Mouse (Mus musculus) forebrain, embryonic 13.5 days (tissue): ENCODE data around the gene Gbe1. TPM values are rescaled to one million over a fixed set of nuclear protein-coding genes. Genes with fewer than 3 reads are reported as not detected.

Experiments used
- ATAC-seq: fragments of 200-750 bp; cut with Nextera tagmentation; 2 replicates; pipeline ENCODE4 v1.8.0; 2017
- H3K27ac ChIP-seq: fragments of 300-500 bp; sonication (generic); 2 replicates; pipeline ENCODE4 v1.5.1; 2015; ENCODE audit warnings: inconsistent platforms, mild to moderate bottlenecking, moderate library complexity
- H3K27me3 ChIP-seq: fragments of 300-500 bp; sonication (generic); 2 replicates; pipeline ENCODE4 v1.6.1; 2015; ENCODE audit warnings: mild to moderate bottlenecking, inconsistent platforms
- H3K36me3 ChIP-seq: fragments of 300-500 bp; sonication (generic); 2 replicates; pipeline ENCODE4 v1.6.1; 2015; ENCODE audit warnings: mild to moderate bottlenecking, inconsistent platforms; ENCODE audit not compliant: poor library complexity, severe bottlenecking
- H3K4me1 ChIP-seq: fragments of 300-500 bp; sonication (generic); 2 replicates; pipeline ENCODE4 v1.6.1; 2015; ENCODE audit warnings: inconsistent platforms
- H3K4me2 ChIP-seq: fragments of 300-500 bp; sonication (generic); 2 replicates; pipeline ENCODE4 v1.6.1; 2015; ENCODE audit warnings: inconsistent platforms, mild to moderate bottlenecking, moderate library complexity
- H3K4me3 ChIP-seq: fragments of 300-500 bp; sonication (generic); 2 replicates; pipeline ENCODE4 v1.5.1; 2015; ENCODE audit warnings: mild to moderate bottlenecking, inconsistent platforms
- H3K9ac ChIP-seq: fragments of 300-500 bp; sonication (generic); 2 replicates; pipeline ENCODE4 v1.6.1; 2015; ENCODE audit warnings: mild to moderate bottlenecking, inconsistent platforms
- H3K9me3 ChIP-seq: fragments of 300-500 bp; sonication (generic); replicated peaks from 2 replicates; pipeline ENCODE4 v1.6.1; 2016; ENCODE audit warnings: inconsistent platforms
- WGBS: fragments of 180-500 bp; shearing (Covaris S2); methylation state at CpG from one replicate; pipeline ENCODE4 v1.1.7; 2015; 5-methylcytosine and 5-hydroxymethylcytosine counted together
- polyA plus RNA-seq: library from polyadenylated mRNA; unstranded; fragments of >200 nt; fragmentation: Nextera tagmentation; extraction: Ambion mirVana; gene quantifications from 2 replicates; pipeline ENCODE4 v1.2.1, GENCODE M21; 2015

Gbe1 gene
- polyA plus RNA-seq, 1 experiment from 2014 or later: 14.6 TPM

GRCm38 (mm10) chr16:70381045-70381444 lies 67.3 kb downstream of the Gbe1 start:
- no peak overlapping the region for H3K4me3 ChIP-seq
- no peak overlapping the region for H3K9ac ChIP-seq
- no peaks in the 10 kb centered on the region for H3K36me3 ChIP-seq
- H3K27me3 ChIP-seq: no peaks in the 10 kb centered on the region
- H3K9me3 ChIP-seq: no peaks in the 10 kb centered on the region
- H3K4me2 ChIP-seq: no peak overlapping the region
- no peak overlapping the region for H3K27ac ChIP-seq
- no peak for ATAC-seq
- H3K4me1 ChIP-seq: no peaks in the 10 kb centered on the region
- 100% methylated on average over 2 of the region's 2 CpGs for WGBS

DNA sequence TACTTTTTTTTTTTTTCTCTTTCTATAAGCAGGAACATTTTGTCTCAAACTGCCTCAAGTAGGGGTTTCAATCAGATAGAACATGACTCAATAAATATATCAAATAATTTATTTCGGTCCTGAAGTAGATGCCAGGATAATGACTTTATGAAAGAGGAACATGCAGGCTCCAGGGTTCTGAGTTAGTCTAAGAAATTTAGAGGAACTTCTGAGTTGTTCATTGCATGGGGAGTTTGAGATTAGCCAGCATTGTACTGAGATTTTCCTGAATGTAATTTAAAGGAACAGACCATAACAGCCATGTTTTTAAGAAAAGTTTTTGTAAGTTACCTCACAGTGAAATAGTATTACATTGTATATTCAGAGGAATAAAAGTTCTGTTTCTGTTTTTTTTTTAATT lies 71.7 kb downstream of the Gbe1 start:
- H3K9ac ChIP-seq: no peak overlapping the region
- 87% methylated on average over 1 of the region's 1 CpGs for WGBS

DNA sequence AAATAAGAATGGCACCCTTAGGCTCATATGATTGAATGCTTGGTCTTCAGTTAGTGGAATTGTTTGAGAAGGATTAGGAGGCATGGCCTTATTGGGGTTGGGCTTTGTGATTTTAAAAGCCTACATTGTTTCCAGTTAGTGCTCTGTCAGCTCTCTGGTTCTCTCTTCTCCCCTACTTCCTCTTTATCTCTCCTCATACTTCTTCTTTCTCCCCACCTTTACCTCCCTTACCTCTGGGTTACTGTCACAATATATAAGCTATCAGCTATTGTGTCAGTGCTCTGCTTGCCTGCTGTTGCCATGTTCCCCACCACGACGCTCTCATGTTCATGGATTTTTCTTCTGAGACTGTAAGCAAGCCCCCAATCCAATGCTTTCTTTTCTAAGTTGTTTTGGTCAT lies 73.6 kb downstream of the Gbe1 start:
- H3K9ac ChIP-seq: no peak overlapping the region
- H3K9me3 ChIP-seq: no peaks in the 10 kb centered on the region
- no peaks in the 10 kb centered on the region for H3K27me3 ChIP-seq
- H3K4me2 ChIP-seq: no peak overlapping the region
- no peak overlapping the region for H3K27ac ChIP-seq
- no peaks in the 10 kb centered on the region for H3K36me3 ChIP-seq
- no peak for ATAC-seq
- no peak overlapping the region for H3K4me3 ChIP-seq
- WGBS: 98% methylated on average over 2 of the region's 2 CpGs
- no peaks in the 10 kb centered on the region for H3K4me1 ChIP-seq

More for the DNA sequence above, 71.7 kb downstream of the Gbe1 start:
- Histone ChIP-seq H3K4me1 (no peaks in the 10 kb centered on the region), H3K9me3 (no peaks in the 10 kb centered on the region), H3K27ac (no peak overlapping the region), H3K36me3 (no peaks in the 10 kb centered on the region), H3K4me3 (no peak overlapping the region), H3K27me3 (no peaks in the 10 kb centered on the region), H3K4me2 (no peak overlapping the region)
- ATAC-seq: no peak

GRCm38 (mm10) chr16:70395276-70395675 lies 81.5 kb downstream of the Gbe1 start:
- H3K4me1 ChIP-seq: no peaks in the 10 kb centered on the region
- H3K9me3 ChIP-seq: no peaks in the 10 kb centered on the region
- no peak for ATAC-seq
- WGBS: 91% methylated on average over 3 of the region's 3 CpGs
- H3K4me2 ChIP-seq: no peak overlapping the region
- H3K36me3 ChIP-seq: no peaks in the 10 kb centered on the region
- H3K4me3 ChIP-seq: no peak overlapping the region
- no peak overlapping the region for H3K9ac ChIP-seq
- H3K27ac ChIP-seq: no peak overlapping the region
- no peaks in the 10 kb centered on the region for H3K27me3 ChIP-seq

DNA sequence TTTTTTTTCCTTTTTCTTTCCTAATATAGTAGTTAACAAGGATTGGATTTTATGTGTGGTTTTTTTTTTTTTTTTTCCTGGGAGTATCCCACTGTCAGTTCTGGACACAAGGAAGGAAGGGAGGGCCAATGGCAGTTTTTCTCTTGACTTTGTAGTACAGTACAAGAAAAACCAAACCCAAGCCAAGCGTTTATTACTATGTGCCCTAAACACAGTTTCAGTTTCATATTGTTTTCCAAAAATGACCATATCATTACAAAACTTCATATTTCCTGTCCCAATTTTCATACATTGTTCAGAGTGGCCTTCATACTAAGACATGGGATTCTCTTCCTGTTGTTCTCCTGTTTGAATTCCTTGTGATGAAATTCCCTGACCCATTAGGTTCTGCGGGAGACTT lies 94.0 kb downstream of the Gbe1 start:
- WGBS: 95% methylated on average over 2 of the region's 2 CpGs

GRCm38 (mm10) chr16:70421077-70421476 lies 107.3 kb downstream of the Gbe1 start:
- no peaks in the 10 kb centered on the region for H3K36me3 ChIP-seq
- no peak overlapping the region for H3K4me3 ChIP-seq
- H3K9me3 ChIP-seq: no peaks in the 10 kb centered on the region
- no peak overlapping the region for H3K9ac ChIP-seq
- WGBS: 87% methylated on average over 3 of the region's 3 CpGs
- no peak overlapping the region for H3K4me2 ChIP-seq
- no peak for ATAC-seq
- no peaks in the 10 kb centered on the region for H3K4me1 ChIP-seq
- H3K27ac ChIP-seq: no peak overlapping the region
- no peaks in the 10 kb centered on the region for H3K27me3 ChIP-seq

More for the DNA sequence above, 94.0 kb downstream of the Gbe1 start:
- Histone ChIP-seq H3K4me1 (no peaks in the 10 kb centered on the region), H3K4me2 (no peak overlapping the region), H3K36me3 (no peaks in the 10 kb centered on the region), H3K4me3 (no peak overlapping the region), H3K27ac (no peak overlapping the region), H3K27me3 (no peaks in the 10 kb centered on the region), H3K9me3 (no peaks in the 10 kb centered on the region), H3K9ac (no peak overlapping the region)
- no peak for ATAC-seq

GRCm38 (mm10) chr16:70449520-70449919 lies 135.8 kb downstream of the Gbe1 start:
- no peak overlapping the region for H3K27ac ChIP-seq
- H3K36me3 ChIP-seq: no peaks in the 10 kb centered on the region
- no peak overlapping the region for H3K4me3 ChIP-seq
- H3K4me1 ChIP-seq: 0 out of 2 replicates have a peak, but pooled peaks cover 3% of the 10 kb centered on the region
- whole genome bisulfite sequencing: 63% methylated on average over 6 of the region's 6 CpGs
- no peak for ATAC-seq
- no peak overlapping the region for H3K4me2 ChIP-seq
- no peaks in the 10 kb centered on the region for H3K27me3 ChIP-seq
- H3K9ac ChIP-seq: no peak overlapping the region
- no peaks in the 10 kb centered on the region for H3K9me3 ChIP-seq

GRCm38 (mm10) chr16:70475583-70475982 lies 161.8 kb downstream of the Gbe1 start:
- Histone ChIP-seq H3K4me3 (no peak overlapping the region), H3K4me2 (no peak overlapping the region), H3K9me3 (no peaks in the 10 kb centered on the region), H3K27ac (no peak overlapping the region), H3K36me3 (no peaks in the 10 kb centered on the region), H3K9ac (no peak overlapping the region), H3K4me1 (no peaks in the 10 kb centered on the region), H3K27me3 (no peaks in the 10 kb centered on the region)
- WGBS: 58% methylated on average over 3 of the region's 3 CpGs
- no peak for ATAC-seq

DNA sequence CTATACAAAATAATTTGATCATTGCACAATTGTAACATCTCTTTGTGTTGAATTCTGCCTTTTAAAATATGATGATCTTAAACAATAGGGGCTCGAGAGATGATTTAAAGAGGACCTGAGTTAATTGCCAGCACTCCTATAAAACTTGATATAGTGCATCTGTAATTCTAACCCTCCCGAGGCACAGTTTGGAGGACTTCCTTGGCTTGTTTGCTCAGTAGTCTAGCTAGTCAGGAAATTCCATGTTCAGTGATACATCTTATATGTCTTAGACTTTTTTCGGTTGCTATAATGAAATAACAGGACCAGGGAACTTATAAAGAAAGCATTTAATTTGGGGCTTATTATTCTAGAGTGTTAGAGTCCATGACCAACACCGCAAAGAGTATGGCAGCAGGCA lies 162.4 kb downstream of the Gbe1 start:
- Histone ChIP-seq H3K27me3 (no peaks in the 10 kb centered on the region), H3K4me2 (no peak overlapping the region), H3K36me3 (no peaks in the 10 kb centered on the region), H3K27ac (no peak overlapping the region), H3K4me3 (no peak overlapping the region), H3K9me3 (no peaks in the 10 kb centered on the region), H3K9ac (no peak overlapping the region), H3K4me1 (no peaks in the 10 kb centered on the region)
- ATAC-seq: no peak
- WGBS: 90% methylated on average over 4 of the region's 4 CpGs

DNA sequence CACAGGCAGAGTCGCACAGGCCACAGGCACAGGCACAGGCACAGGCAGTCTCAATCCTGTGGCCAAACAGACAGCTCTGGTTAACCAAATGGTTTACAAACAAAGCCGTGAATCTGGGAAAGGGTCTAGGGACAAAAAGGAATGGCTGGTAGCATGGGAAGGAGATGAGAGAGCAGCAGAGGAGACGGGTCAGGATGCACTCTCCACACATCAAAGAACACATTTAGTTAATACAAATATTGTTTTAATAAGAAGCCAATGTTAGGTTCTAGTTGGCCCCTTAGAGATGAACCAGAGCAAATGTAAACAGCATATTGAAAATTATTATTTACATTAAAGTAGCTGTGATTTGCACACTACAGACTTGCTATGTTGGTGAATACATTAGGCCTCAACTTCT lies 166.7 kb downstream of the Gbe1 start:
- WGBS: 81% methylated on average over 3 of the region's 3 CpGs

DNA sequence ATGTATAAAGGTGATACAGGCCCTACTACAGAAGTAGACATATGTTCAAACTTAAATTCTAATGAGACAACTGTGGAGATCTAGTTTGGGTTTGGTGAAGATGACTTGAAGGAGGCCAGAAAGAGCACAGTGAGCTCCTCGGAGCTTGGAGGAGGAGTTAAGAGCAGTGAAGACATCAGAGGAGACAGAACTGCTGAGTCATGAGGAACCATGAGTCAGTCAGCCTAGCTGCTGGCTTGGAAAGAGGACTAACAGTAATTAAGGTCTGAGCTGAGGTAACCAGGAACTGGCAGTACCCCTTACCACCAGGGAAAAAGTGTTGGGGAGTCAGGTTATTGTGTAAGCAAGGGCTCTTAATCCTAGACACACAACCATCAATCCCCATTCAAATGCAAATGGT lies 192.7 kb downstream of the Gbe1 start:
- Histone ChIP-seq H3K4me1 (no peaks in the 10 kb centered on the region), H3K27me3 (no peaks in the 10 kb centered on the region), H3K9ac (no peak overlapping the region), H3K4me3 (no peak overlapping the region), H3K4me2 (no peak overlapping the region), H3K9me3 (no peaks in the 10 kb centered on the region), H3K27ac (no peak overlapping the region), H3K36me3 (no peaks in the 10 kb centered on the region)
- ATAC-seq: no peak
- WGBS: 90% methylated on average over 1 of the region's 1 CpGs

More for the DNA sequence above, 166.7 kb downstream of the Gbe1 start:
- Histone ChIP-seq H3K4me2 (no peak overlapping the region), H3K27ac (no peak overlapping the region), H3K4me3 (no peak overlapping the region), H3K9ac (no peak overlapping the region), H3K36me3 (no peaks in the 10 kb centered on the region), H3K9me3 (no peaks in the 10 kb centered on the region), H3K27me3 (no peaks in the 10 kb centered on the region), H3K4me1 (no peaks in the 10 kb centered on the region)
- no peak for ATAC-seq

GRCm38 (mm10) chr16:70510938-70511337 lies 197.2 kb downstream of the Gbe1 start:
- no peaks in the 10 kb centered on the region for H3K4me1 ChIP-seq
- H3K9me3 ChIP-seq: no peaks in the 10 kb centered on the region
- no peaks in the 10 kb centered on the region for H3K27me3 ChIP-seq
- no peaks in the 10 kb centered on the region for H3K36me3 ChIP-seq
- H3K4me3 ChIP-seq: no peak overlapping the region
- H3K27ac ChIP-seq: no peak overlapping the region
- no peak overlapping the region for H3K9ac ChIP-seq
- no peak for ATAC-seq
- H3K4me2 ChIP-seq: no peak overlapping the region
- 95% methylated on average over 3 of the region's 3 CpGs for WGBS

DNA sequence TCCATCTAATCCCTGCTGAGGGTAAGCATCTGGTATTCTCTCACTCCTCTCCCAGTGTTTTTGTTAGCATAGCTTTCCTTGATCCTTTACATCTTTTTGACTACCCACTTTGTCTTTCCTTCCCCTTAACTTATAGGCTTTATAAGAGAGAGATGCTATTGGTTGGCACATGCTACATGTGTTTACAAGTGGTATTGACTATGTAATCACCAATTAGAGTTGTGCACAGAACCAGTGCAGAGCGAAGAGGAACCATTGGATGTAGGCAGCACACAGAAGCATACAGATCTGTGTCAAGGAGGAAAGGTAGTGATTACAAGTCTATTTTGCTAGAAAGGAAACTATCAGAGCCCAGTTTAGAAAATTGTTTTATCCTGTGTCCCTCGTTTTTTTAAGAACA lies 209.1 kb downstream of the Gbe1 start:
- Histone ChIP-seq H3K4me1 (peaks cover 17% of the 10 kb centered on the region), H3K9me3 (no peaks in the 10 kb centered on the region), H3K36me3 (no peaks in the 10 kb centered on the region), H3K4me2 (no peak overlapping the region), H3K27me3 (no peaks in the 10 kb centered on the region), H3K4me3 (no peak overlapping the region), H3K27ac (no peak overlapping the region; the same call in 1 of the 2 replicates), H3K9ac (no peak overlapping the region)
- no peak for ATAC-seq
- 46% methylated on average over 2 of the region's 2 CpGs for WGBS
